Mouse (Mus musculus) kidney, embryonic 16.5 days (tissue): ENCODE results near the gene Bicral. TPM values are rescaled to one million over a fixed set of nuclear protein-coding genes. Genes with fewer than 3 reads are reported as not detected.
A peak's percentile ranks its signal among the peaks of the same experiment; 100 is the strongest.

Experiments used
- ATAC-seq: fragments of 200-750 bp; cut with Nextera tagmentation; 2 replicates; pipeline ENCODE4 v1.8.0; 2017; ENCODE audit warnings: moderate TSS enrichment; ENCODE audit not compliant: low FRiP score, low TSS enrichment
- H3K27ac ChIP-seq: fragments of 300-500 bp; sonication (generic); 2 replicates; pipeline ENCODE4 v1.5.1; 2014; ENCODE audit warnings: low read length
- H3K27me3 ChIP-seq: fragments of 300-500 bp; sonication (generic); 2 replicates; pipeline ENCODE4 v1.6.1; 2014; ENCODE audit warnings: low read length, control low read depth, mixed read lengths; ENCODE audit not compliant: insufficient read depth
- H3K36me3 ChIP-seq: fragments of 300-500 bp; sonication (generic); 2 replicates; pipeline ENCODE4 v1.6.1; 2014; ENCODE audit warnings: low read length, control low read depth, mixed read lengths; ENCODE audit not compliant: insufficient read depth
- H3K4me1 ChIP-seq: fragments of 300-500 bp; sonication (generic); 2 replicates; pipeline ENCODE4 v1.6.1; 2014; ENCODE audit warnings: low read length, control low read depth, mixed read lengths; ENCODE audit not compliant: insufficient read depth
- H3K4me2 ChIP-seq: fragments of 300-500 bp; sonication (generic); replicated peaks from 2 replicates; pipeline ENCODE4 v1.6.1; 2014; ENCODE audit warnings: low read depth, low read length
- H3K4me3 ChIP-seq: fragments of 300-500 bp; sonication (generic); 2 replicates; pipeline ENCODE4 v1.5.1; 2014; ENCODE audit warnings: mild to moderate bottlenecking, low read length
- H3K9ac ChIP-seq: fragments of 300-500 bp; sonication (generic); replicated peaks from 2 replicates; pipeline ENCODE4 v1.6.1; 2014; ENCODE audit warnings: low read length
- H3K9me3 ChIP-seq: fragments of 300-500 bp; sonication (generic); 2 replicates; pipeline ENCODE4 v1.6.1; 2016; ENCODE audit warnings: low read length, control low read depth
- WGBS: fragments of 180-500 bp; shearing (Covaris S2); extraction: QIAGEN DNeasy Blood & Tissue Kit; methylation state at CpG from one replicate; pipeline ENCODE4 v1.1.7; 2014; 5-methylcytosine and 5-hydroxymethylcytosine counted together
- polyA plus RNA-seq: library from polyadenylated mRNA; unstranded; fragments of >200 nt; fragmentation: Nextera tagmentation; extraction: Ambion mirVana; gene quantifications from 2 replicates; pipeline ENCODE4 v1.2.1, GENCODE M21; 2015

The Bicral gene
- polyA plus RNA-seq, 1 experiment from 2014 or later = 3.2 TPM

- 55% methylated on average over 8 of the region's 8 CpGs for WGBS
- peak overlapping the region; percentile 61; the same call in 1 of the 2 replicates for H3K27ac ChIP-seq
- ATAC-seq = no peak
Measured at GRCm38 (mm10) chr17:46876371-46876950, 18.2 kb upstream of the Bicral start.

GRCm38 (mm10) chr17:46875626-46876025, 17.3 kb upstream of the Bicral start:
- WGBS = 78% methylated on average over 3 of the region's 3 CpGs
- Histone ChIP-seq H3K36me3 (no peaks in the 10 kb centered on the region), H3K27ac (no peak overlapping the region), H3K9me3 (no peaks in the 10 kb centered on the region), H3K4me1 (peaks cover 22% of the 10 kb centered on the region), H3K4me3 (no peak overlapping the region), H3K9ac (no peak overlapping the region), H3K4me2 (no peak overlapping the region), H3K27me3 (no peaks in the 10 kb centered on the region)
- ATAC-seq = no peak

More at GRCm38 (mm10) chr17:46876371-46876950, 18.2 kb upstream of the Bicral start:
- peaks cover 22% of the 10 kb centered on the region for H3K4me1 ChIP-seq
- no peak overlapping the region for H3K9ac ChIP-seq
- no peak overlapping the region for H3K4me3 ChIP-seq
- no peaks in the 10 kb centered on the region for H3K9me3 ChIP-seq
- no peaks in the 10 kb centered on the region for H3K36me3 ChIP-seq
- H3K4me2 ChIP-seq = no peak overlapping the region
- no peaks in the 10 kb centered on the region for H3K27me3 ChIP-seq

GRCm38 (mm10) chr17:46874133-46874532, 15.9 kb upstream of the Bicral start:
- no peak overlapping the region for H3K4me2 ChIP-seq
- no peak overlapping the region for H3K4me3 ChIP-seq
- no peaks in the 10 kb centered on the region for H3K27me3 ChIP-seq
- ATAC-seq = peak; percentile 36
- H3K4me1 ChIP-seq = peaks cover 13% of the 10 kb centered on the region; the same call in 1 of the 2 replicates
- H3K27ac ChIP-seq = peak overlapping the region; percentile 3; the same call in 1 of the 2 replicates
- H3K9ac ChIP-seq = no peak overlapping the region; the same call in 1 of the 2 replicates
- no peaks in the 10 kb centered on the region for H3K9me3 ChIP-seq
- 25% methylated on average over 10 of the region's 10 CpGs for WGBS
- no peaks in the 10 kb centered on the region for H3K36me3 ChIP-seq

GRCm38 (mm10) chr17:46872806-46873205, 14.5 kb upstream of the Bicral start:
- Histone ChIP-seq H3K27ac (no peak overlapping the region), H3K9me3 (no peaks in the 10 kb centered on the region), H3K4me1 (peaks cover 13% of the 10 kb centered on the region; the same call in 1 of the 2 replicates), H3K27me3 (no peaks in the 10 kb centered on the region), H3K4me3 (no peak overlapping the region), H3K4me2 (no peak overlapping the region), H3K36me3 (no peaks in the 10 kb centered on the region), H3K9ac (no peak overlapping the region)
- 76% methylated on average over 7 of the region's 7 CpGs for WGBS
- no peak for ATAC-seq

- WGBS = 35% methylated on average over 1 of the region's 1 CpGs
- Histone ChIP-seq H3K4me1 (peaks cover 13% of the 10 kb centered on the region; the same call in 1 of the 2 replicates), H3K4me2 (no peak overlapping the region), H3K4me3 (no peak overlapping the region), H3K27me3 (no peaks in the 10 kb centered on the region), H3K9ac (no peak overlapping the region), H3K9me3 (no peaks in the 10 kb centered on the region), H3K36me3 (no peaks in the 10 kb centered on the region), H3K27ac (no peak overlapping the region)
- ATAC-seq = no peak
Measured at GRCm38 (mm10) chr17:46870913-46871312, 12.6 kb upstream of the Bicral start.

- H3K9ac ChIP-seq = no peak overlapping the region
Measured at GRCm38 (mm10) chr17:46870204-46870798, 12.0 kb upstream of the Bicral start.

GRCm38 (mm10) chr17:46866836-46867235, 8.6 kb upstream of the Bicral start:
- Histone ChIP-seq H3K27ac (no peak overlapping the region), H3K9ac (no peak overlapping the region), H3K4me3 (no peak overlapping the region), H3K9me3 (no peaks in the 10 kb centered on the region; the same call in 1 of the 2 replicates), H3K36me3 (no peaks in the 10 kb centered on the region), H3K4me2 (no peak overlapping the region), H3K4me1 (no peaks in the 10 kb centered on the region), H3K27me3 (no peaks in the 10 kb centered on the region)
- ATAC-seq = no peak
- 88% methylated on average over 12 of the region's 12 CpGs for WGBS

More at GRCm38 (mm10) chr17:46870204-46870798, 12.0 kb upstream of the Bicral start:
- no peak for ATAC-seq
- no peak overlapping the region for H3K4me3 ChIP-seq
- no peaks in the 10 kb centered on the region for H3K9me3 ChIP-seq
- H3K4me2 ChIP-seq = no peak overlapping the region
- no peak overlapping the region for H3K27ac ChIP-seq
- peaks cover 13% of the 10 kb centered on the region; the same call in 1 of the 2 replicates for H3K4me1 ChIP-seq
- H3K27me3 ChIP-seq = no peaks in the 10 kb centered on the region
- 93% methylated on average over 5 of the region's 5 CpGs for WGBS
- H3K36me3 ChIP-seq = no peaks in the 10 kb centered on the region

GRCm38 (mm10) chr17:46864566-46865195, 6.4 kb upstream of the Bicral start:
- Histone ChIP-seq H3K36me3 (no peaks in the 10 kb centered on the region), H3K4me2 (0 out of 2 replicates have a peak overlapping the region, but pooled peaks have one; percentile 19), H3K9ac (no peak overlapping the region), H3K4me3 (no peak overlapping the region), H3K9me3 (no peaks in the 10 kb centered on the region; the same call in 1 of the 2 replicates), H3K4me1 (no peaks in the 10 kb centered on the region), H3K27ac (no peak overlapping the region), H3K27me3 (no peaks in the 10 kb centered on the region)
- 33% methylated on average over 7 of the region's 7 CpGs for WGBS
- ATAC-seq = no peak

- H3K27ac ChIP-seq = no peak overlapping the region
- 89% methylated on average over 4 of the region's 4 CpGs for WGBS
- H3K36me3 ChIP-seq = no peaks in the 10 kb centered on the region
- no peak for ATAC-seq
- H3K4me2 ChIP-seq = no peak overlapping the region
- H3K27me3 ChIP-seq = no peaks in the 10 kb centered on the region
- H3K9ac ChIP-seq = no peak overlapping the region
- H3K4me1 ChIP-seq = peaks cover 9% of the 10 kb centered on the region
- no peaks in the 10 kb centered on the region; the same call in 1 of the 2 replicates for H3K9me3 ChIP-seq
- no peak overlapping the region for H3K4me3 ChIP-seq
Measured at GRCm38 (mm10) chr17:46860120-46860519, 1.8 kb upstream of the Bicral start.
